Mouse (Mus musculus): ENCODE results near the gene 1700109H08Rik. TPM values are rescaled to one million over a fixed set of nuclear protein-coding genes. Genes with fewer than 3 reads are reported as not detected.

The 1700109H08Rik gene
- polyA plus RNA-seq, 1 experiment, result 6.4 TPM

GRCm38 (mm10) chr5:3543629-3544479 lies 27.5 kb upstream of the 1700109H08Rik start, which contains the start of gene Fam133b:
Gene Fam133b, plus strand, starts transcription at chr5:3543833.
- Histone ChIP-seq H3K27ac (ENCODE audit: insufficient read depth, low read depth, low read length) (peak within 1 kb of the TSS; percentile 61), H3K4me1 (ENCODE audit: control insufficient read depth, insufficient read depth, low read length) (peaks cover 21% of the 10 kb centered on the region), H3K4me3 (ENCODE audit: insufficient read depth, low read length) (peak within 1 kb of the TSS; percentile 87)
- TF ChIP-seq POLR2A (IDR thresholded peaks at IDR 0.05; ENCODE audit: borderline replicate concordance, low read depth, low read length), result no peak
- peak; percentile 70 for TF ChIP-seq CTCF (IDR thresholded peaks at IDR 0.05; ENCODE audit: low read depth, low read length)

GRCm38 (mm10) chr5:3544480-3544769 lies 26.9 kb upstream of the 1700109H08Rik start:
- Histone ChIP-seq H3K4me3 (ENCODE audit: insufficient read depth, low read length) (peak overlapping the region; percentile 87), H3K4me1 (ENCODE audit: control insufficient read depth, insufficient read depth, low read length) (peaks cover 19% of the 10 kb centered on the region), H3K27ac (ENCODE audit: insufficient read depth, low read depth, low read length) (no peak overlapping the region)
- no peak for TF ChIP-seq CTCF (IDR thresholded peaks at IDR 0.05; ENCODE audit: low read depth, low read length)
- TF ChIP-seq POLR2A (IDR thresholded peaks at IDR 0.05; ENCODE audit: borderline replicate concordance, low read depth, low read length), result no peak

- H3K4me1 ChIP-seq (ENCODE audit: control insufficient read depth, insufficient read depth, low read length), result peaks cover 20% of the 10 kb centered on the region
- TF ChIP-seq POLR2A (IDR thresholded peaks at IDR 0.05; ENCODE audit: borderline replicate concordance, low read depth, low read length), result no peak
- TF ChIP-seq CTCF (IDR thresholded peaks at IDR 0.05; ENCODE audit: low read depth, low read length), result no peak
Measured at GRCm38 (mm10) chr5:3546226-3546625, 25.1 kb upstream of the 1700109H08Rik start.

GRCm38 (mm10) chr5:3551481-3551880 lies 19.9 kb upstream of the 1700109H08Rik start:
- no peak for TF ChIP-seq POLR2A (IDR thresholded peaks at IDR 0.05; ENCODE audit: borderline replicate concordance, low read depth, low read length)
- no peak for TF ChIP-seq CTCF (IDR thresholded peaks at IDR 0.05; ENCODE audit: low read depth, low read length)
- Histone ChIP-seq H3K4me3 (ENCODE audit: insufficient read depth, low read length) (no peak overlapping the region), H3K27ac (ENCODE audit: insufficient read depth, low read depth, low read length) (no peak overlapping the region), H3K4me1 (ENCODE audit: control insufficient read depth, insufficient read depth, low read length) (peaks cover 10% of the 10 kb centered on the region)

More at GRCm38 (mm10) chr5:3546226-3546625, 25.1 kb upstream of the 1700109H08Rik start:
- no peak overlapping the region for H3K4me3 ChIP-seq (ENCODE audit: insufficient read depth, low read length)
- H3K27ac ChIP-seq (ENCODE audit: insufficient read depth, low read depth, low read length), result no peak overlapping the region

GRCm38 (mm10) chr5:3554198-3554597 lies 17.2 kb upstream of the 1700109H08Rik start:
- Histone ChIP-seq H3K4me3 (ENCODE audit: insufficient read depth, low read length) (no peak overlapping the region), H3K4me1 (ENCODE audit: control insufficient read depth, insufficient read depth, low read length) (0 out of 2 replicates have a peak, but pooled peaks cover 2% of the 10 kb centered on the region), H3K27ac (ENCODE audit: insufficient read depth, low read depth, low read length) (no peak overlapping the region)
- no peak for TF ChIP-seq POLR2A (IDR thresholded peaks at IDR 0.05; ENCODE audit: borderline replicate concordance, low read depth, low read length)
- no peak for TF ChIP-seq CTCF (IDR thresholded peaks at IDR 0.05; ENCODE audit: low read depth, low read length)

GRCm38 (mm10) chr5:3574825-3575224 lies 3.5 kb downstream of the 1700109H08Rik start:
- no peak for TF ChIP-seq POLR2A (IDR thresholded peaks at IDR 0.05; ENCODE audit: borderline replicate concordance, low read depth, low read length)
- TF ChIP-seq CTCF (IDR thresholded peaks at IDR 0.05; ENCODE audit: low read depth, low read length), result no peak
- H3K27ac ChIP-seq (ENCODE audit: insufficient read depth, low read depth, low read length), result no peak overlapping the region
- H3K4me3 ChIP-seq (ENCODE audit: insufficient read depth, low read length), result no peak overlapping the region
- H3K4me1 ChIP-seq (ENCODE audit: control insufficient read depth, insufficient read depth, low read length), result no peaks in the 10 kb centered on the region

DNA sequence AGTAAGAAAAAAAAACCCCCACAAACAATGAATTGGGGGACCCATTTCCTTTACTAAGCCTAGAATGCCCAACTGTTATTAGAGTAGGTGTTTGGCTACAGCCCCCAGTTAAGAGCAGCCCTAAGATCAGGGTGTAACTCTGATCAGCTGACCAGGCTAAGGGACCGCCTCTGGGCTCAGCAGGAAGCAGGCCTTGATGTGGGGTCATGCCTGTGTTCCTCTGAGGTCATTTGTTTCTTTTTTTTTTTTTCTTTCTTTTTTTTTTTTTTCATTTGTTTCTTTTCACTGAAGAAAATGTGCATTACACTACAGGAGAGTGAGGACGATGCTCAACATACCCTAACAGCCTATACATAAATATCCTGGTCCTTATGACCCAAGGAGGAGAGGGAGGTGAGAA lies 6.6 kb downstream of the 1700109H08Rik start:
- no peak overlapping the region for H3K4me3 ChIP-seq (ENCODE audit: insufficient read depth, low read length)
- no peak overlapping the region for H3K27ac ChIP-seq (ENCODE audit: insufficient read depth, low read depth, low read length)
- TF ChIP-seq CTCF (IDR thresholded peaks at IDR 0.05; ENCODE audit: low read depth, low read length), result no peak
- TF ChIP-seq POLR2A (IDR thresholded peaks at IDR 0.05; ENCODE audit: borderline replicate concordance, low read depth, low read length), result no peak
- no peaks in the 10 kb centered on the region for H3K4me1 ChIP-seq (ENCODE audit: control insufficient read depth, insufficient read depth, low read length)

- Histone ChIP-seq H3K4me1 (ENCODE audit: control insufficient read depth, insufficient read depth, low read length) (peaks cover 3% of the 10 kb centered on the region), H3K27ac (ENCODE audit: insufficient read depth, low read depth, low read length) (no peak overlapping the region), H3K4me3 (ENCODE audit: insufficient read depth, low read length) (no peak overlapping the region)
- TF ChIP-seq CTCF (IDR thresholded peaks at IDR 0.05; ENCODE audit: low read depth, low read length) (no peak), POLR2A (IDR thresholded peaks at IDR 0.05; ENCODE audit: borderline replicate concordance, low read depth, low read length) (no peak)
Measured at GRCm38 (mm10) chr5:3579066-3579465, 7.7 kb downstream of the 1700109H08Rik start.

DNA sequence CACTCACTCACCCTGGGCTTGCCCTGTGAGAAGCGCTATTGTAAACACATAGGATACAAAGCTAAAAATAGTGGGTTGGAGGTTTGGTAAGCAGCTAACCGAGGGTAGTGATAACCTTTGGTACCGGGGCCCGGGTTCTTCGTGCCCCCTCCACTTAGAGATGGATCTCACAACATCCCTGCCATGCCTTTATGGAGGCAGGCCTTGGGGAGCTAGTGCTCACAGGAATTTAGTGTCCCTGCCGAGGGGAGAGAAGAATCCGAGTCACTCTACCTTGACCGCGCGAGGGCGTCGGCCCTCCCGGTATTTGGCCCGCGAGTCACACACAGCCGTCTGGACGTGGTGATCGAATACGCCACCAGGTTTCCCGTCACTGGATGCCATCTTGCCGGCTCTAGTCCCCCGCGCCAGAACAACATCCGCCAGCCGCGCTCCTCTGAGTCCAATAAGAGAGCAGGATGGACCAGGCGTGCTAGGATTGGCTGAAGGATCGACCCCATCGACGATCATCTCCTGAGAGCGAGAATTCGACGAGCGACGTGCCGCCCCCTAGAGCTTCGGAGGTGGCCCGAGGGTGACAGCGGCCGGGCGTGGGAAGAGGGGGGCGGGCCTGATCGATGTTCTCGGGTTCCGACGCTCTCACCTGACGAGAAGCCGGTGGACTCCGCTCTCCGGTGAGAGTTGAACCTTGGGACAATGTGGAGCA lies 24.5 kb downstream of the 1700109H08Rik start, which contains the start of gene Pex1:
Pex1 (plus strand) TSS at position 374 of the 706 bp plus-strand sequence.
- no peak; the same call in 1 of the 2 replicates for TF ChIP-seq CTCF (IDR thresholded peaks at IDR 0.05; ENCODE audit: low read depth, low read length)
- TF ChIP-seq POLR2A (IDR thresholded peaks at IDR 0.05; ENCODE audit: borderline replicate concordance, low read depth, low read length), result no peak
- Histone ChIP-seq H3K4me3 (ENCODE audit: insufficient read depth, low read length) (peak within 1 kb of the TSS; percentile 82), H3K4me1 (ENCODE audit: control insufficient read depth, insufficient read depth, low read length) (peaks cover 7% of the 10 kb centered on the region), H3K27ac (ENCODE audit: insufficient read depth, low read depth, low read length) (peak within 1 kb of the TSS; percentile 5; the same call in 1 of the 2 replicates)

- Histone ChIP-seq H3K27ac (ENCODE audit: insufficient read depth, low read depth, low read length) (peak within 1 kb of the TSS; percentile 5; the same call in 1 of the 2 replicates), H3K4me1 (ENCODE audit: control insufficient read depth, insufficient read depth, low read length) (peaks cover 11% of the 10 kb centered on the region), H3K4me3 (ENCODE audit: insufficient read depth, low read length) (peak within 1 kb of the TSS; percentile 82)
- TF ChIP-seq CTCF (IDR thresholded peaks at IDR 0.05; ENCODE audit: low read depth, low read length) (peak; percentile 39), POLR2A (IDR thresholded peaks at IDR 0.05; ENCODE audit: borderline replicate concordance, low read depth, low read length) (no peak)
Measured at GRCm38 (mm10) chr5:3596399-3596766, 25.0 kb downstream of the 1700109H08Rik start, which contains the start of gene Rbm48. Gene Rbm48, minus strand, starts transcription at chr5:3596585.

Measured in bone marrow macrophage, adult 2 months (primary cell).